Mouse (Mus musculus): Measurements from ENCODE around the gene Fbxo24.

Fbxo24 gene

DNA sequence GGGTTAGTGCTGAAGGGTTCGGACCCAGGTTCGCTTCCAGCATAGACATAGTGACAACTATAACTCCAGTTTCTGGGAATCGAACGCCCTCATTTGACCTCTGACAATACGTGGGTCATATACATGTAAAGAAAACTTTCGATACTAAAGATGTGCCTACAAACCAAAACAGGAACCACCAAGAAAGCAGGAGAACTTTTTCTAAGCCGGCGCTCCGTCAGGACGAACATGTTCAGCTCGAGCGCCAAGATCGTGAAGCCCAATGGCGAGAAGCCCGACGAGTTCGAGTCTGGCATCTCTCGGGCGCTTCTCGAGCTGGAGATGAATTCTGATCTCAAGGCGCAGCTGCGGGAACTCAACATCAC lies 27.5 kb downstream of the Fbxo24 start:
- DNase-seq (ENCODE audit: low read depth, low spot score), result no peak

DNA sequence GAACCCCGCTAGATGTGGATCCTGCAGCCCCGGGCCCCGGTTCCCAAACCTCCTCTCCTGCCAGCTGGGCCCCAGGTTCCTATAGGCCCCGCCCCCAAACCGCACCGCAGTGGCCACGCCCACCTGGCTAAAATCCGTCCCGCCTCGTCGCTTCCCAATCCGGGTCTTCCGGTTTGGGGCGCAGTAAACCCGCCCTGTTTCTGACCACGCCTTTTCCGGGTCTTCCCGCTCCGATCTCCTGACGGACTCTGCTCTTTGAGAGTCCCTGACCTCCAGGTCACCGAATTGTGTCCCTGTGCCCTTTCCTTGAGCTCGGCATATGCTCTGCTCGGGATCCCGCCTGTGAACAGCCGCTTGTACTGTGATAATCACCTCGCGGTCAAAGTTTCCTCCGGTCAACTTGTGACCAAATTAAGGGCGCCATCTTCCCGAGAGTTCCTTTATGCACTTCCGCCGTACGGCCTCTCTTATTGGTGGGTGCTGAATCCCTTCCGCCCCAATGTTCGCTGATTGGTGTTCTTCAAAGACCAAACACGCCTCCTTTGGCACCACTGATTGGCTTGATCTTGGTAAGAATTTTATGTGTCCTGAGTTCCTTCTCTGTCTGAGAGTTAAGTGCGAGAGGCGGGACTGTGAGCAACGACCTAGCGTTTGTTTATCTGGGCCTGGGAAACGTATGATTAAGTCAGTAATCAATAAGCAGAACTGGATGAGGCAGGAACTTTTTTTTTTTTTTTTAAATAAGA lies 28.0 kb downstream of the Fbxo24 start, which contains the start of gene Mospd3:
Mospd3 (minus strand) TSS at position 440 of the 746 bp plus-strand sequence.
- peak; percentile 93 for DNase-seq (ENCODE audit: low read depth, low spot score)

DNA sequence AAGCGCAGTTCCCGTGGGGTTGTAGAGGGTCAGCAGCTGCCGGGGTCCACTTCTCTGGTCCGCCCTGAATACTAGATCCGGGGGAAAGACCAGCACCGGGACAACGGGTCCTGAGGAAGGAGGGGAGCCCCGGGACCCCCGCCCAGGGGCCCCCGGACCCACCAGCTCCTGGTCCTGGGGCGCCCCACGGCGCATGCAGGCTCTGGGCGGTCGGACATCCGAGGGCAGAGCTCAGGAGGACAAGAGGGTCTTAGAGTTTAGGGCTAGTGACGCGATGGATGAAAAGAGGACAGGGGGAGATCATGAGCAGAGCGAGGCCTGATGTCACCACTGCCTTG lies 28.6 kb downstream of the Fbxo24 start:
- no peak for DNase-seq (ENCODE audit: low read depth, low spot score)

DNA sequence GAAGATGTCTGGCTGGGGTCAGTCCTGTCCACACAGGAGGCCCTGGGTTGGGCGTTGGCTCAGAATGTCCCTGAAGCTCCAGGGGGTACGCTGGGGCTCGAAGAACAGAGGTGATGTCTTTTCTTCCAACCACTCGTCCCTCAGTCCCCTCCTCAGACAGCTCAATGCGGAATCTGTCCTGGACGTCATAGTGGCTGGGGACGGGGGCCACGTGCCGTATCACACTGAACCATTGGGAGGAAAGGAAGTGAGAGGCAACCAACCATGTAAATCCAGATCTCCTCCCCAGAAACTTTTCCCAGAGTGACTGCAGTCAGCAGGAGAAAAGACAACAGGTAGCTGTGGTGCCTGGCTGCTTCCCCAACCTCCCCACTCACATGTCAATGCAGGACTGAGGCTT lies 29.2 kb downstream of the Fbxo24 start:
- no peak for DNase-seq (ENCODE audit: low read depth, low spot score)

DNA sequence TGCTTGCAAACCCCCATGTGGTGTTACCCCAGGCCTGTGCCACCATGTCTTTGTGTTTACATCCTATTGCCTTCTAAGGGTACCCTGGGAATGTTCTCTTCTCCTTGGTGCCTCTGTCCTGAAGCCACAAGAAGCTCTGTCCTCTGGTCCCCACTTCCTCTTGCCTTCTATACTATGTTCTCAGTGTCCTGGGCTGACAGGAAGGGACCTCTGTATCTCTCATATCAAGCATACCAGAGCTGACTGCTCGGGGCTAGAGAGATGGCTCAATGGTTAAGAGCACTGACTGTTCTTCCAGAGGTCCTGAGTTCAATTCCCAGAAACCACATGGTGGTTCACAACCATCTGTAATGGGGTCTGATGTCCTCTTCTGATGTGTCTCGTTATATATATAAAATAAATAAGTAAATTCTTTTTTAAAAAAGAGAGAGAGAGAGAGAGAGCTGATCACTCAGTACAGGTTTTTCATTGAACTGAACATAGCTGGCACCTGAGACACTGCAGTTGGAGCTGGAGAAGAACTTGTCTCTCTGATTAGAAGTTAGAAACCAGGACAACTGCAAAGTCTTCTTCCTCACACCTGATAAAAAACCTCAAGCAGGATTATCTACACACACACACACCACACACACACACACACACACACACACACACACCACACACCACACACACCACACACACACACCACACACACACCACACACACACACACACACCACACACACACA lies 30.5 kb downstream of the Fbxo24 start:
- no peak for DNase-seq (ENCODE audit: low read depth, low spot score)

DNA sequence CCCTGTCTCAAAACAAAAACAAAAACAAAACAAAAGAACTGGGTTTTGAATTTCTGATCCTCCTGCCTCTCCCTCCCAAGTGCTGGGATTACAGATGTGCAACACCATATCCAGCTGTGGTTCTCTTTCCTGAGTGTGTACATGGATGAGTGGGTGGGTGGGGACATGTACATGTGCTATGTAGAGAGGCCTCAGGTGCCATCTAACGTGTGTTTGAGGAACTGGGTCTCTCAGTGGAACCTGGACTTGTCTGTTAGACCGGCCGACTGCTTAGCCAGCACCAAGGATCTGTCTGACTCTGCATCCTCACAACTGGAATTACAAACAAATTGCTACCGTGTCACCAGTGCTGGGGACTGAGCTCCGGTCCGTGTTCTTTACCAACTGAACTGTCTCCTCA lies 31.2 kb downstream of the Fbxo24 start:
- no peak for DNase-seq (ENCODE audit: low read depth, low spot score)

DNA sequence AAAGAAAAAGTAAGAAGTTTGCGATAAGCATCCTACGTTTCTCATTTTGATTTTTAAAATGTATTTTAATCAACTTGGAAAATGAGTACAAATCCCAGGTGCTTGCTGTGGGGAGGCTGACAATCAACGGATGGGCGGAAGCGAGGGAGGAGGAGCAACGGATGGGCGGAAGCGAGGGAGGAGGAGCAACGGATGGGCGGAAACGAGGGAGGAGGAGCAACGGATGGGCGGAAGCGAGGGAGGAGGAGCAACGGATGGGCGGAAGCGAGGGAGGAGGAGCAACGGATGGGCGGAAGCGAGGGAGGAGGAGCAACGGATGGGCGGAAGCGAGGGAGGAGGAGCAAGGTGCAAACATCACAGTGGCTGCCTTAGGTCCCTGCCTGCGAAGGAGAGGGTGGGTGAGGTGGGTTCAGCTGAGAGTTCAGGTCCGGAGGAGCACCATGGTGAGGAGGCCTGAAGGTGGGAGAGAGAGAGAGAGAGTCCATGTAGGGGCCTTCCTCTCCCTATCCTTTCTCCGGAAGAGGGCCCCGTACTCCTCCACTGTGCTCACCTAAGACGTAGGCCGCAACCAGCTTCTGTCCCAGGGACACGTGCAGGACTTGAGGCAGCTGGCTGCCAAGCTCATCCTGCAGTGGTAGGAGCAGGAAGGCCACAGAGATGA lies 32.1 kb downstream of the Fbxo24 start:
- DNase-seq (ENCODE audit: low read depth, low spot score), result no peak

DNA sequence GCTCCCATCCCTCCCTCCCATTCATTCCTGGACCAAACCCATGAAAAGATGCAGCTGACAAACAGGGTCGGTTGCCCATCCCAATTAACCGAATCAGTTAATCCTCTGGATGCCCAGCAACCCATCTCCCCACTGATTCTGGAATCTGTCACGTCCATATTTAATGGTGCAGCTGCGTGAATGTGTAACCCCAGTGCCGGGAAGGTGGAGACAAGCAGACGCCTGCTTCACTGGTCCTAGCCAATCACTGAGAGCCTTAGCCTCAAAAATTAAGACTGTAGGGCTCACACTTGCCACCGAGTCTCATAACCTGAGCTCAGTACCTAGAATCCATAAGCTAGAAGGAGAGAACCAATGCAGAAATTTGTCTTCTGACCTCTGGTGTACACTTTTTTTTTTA lies 32.9 kb downstream of the Fbxo24 start:
- no peak for DNase-seq (ENCODE audit: low read depth, low spot score)

DNA sequence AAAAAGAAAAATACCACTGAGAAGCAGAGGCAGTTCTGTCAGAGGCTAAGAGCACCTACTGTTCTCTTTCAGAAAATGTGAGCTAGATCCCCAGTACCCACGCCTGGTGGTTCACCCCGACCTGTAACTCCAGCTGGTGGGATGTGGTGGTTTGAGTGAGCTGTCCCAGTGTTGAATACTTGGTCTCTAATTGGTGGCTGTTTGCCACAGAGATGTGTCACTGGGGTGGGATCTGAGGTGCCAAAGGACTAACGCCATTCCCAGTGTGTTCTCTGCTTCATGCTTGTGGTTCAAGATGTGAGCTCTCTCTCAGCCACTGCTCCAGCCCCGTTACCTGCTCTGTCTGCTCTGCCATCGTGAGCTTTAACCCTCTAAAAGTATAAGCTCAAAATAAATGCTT lies 38.3 kb downstream of the Fbxo24 start:
- no peak for DNase-seq (ENCODE audit: low read depth, low spot score)

DNA sequence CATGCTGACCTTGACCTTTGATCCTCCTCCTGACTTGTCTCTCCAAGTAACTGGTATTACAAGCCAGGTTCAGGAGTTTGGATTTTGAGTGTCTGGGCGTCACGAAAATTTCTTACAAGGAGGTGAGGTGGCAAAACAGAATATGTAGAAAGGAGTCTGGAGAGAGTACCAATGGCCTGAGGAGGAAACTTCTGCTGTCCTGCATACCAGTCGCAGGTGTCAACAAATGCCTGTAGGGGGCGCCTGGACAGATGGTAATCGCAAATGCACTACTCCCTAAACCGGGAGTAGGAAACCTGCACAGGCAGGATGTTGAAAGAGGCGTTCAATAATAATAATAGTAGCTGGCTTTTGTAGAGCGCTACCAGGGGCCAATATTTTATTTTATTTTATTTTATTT lies 43.8 kb downstream of the Fbxo24 start:
- no peak for DNase-seq (ENCODE audit: low read depth, low spot score)

DNA sequence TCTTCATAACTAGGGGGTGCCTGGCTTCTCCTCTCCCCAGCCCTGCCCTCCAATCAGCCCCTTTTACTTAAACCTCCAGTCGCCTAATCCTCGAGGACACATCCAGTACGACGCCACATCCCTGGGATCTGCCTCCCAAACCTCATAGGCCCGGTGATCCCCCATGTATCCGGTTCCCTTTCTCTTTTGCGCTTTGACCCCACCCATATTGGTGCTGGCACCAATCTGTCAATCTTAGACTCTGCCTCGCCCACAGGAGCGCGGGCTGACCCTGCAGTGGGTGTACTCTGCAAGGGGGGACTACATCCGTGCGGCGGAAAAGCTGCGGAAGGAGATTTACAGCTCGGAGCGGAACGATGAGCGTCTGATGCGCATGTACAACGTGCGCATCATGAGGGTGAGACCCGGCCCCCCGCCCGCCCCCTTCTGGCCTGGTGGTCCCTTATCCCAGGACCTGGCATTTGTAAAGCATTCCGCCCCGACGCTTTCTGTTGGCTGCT lies 45.1 kb downstream of the Fbxo24 start:
- no peak for DNase-seq (ENCODE audit: low read depth, low spot score)

DNA sequence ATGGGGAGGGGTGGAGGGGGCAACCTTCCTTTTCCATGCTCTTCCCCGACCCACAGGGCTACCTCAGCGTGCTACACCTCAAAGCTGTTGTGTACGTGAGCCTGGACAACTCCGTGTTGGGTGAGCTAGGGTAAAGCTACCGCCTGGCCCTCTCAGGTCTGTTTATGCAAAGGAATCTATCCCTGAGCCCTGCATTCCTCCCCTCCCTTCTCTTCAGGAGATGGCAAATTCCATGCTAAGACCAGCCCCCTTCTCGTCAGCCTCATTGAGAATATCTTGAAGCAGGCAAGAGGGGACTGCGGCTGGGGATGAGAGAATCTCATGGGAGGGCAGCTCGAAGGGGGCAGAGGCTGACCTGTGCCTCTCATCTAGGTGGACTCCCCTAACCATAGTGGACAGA lies 46.1 kb downstream of the Fbxo24 start:
- DNase-seq (ENCODE audit: low read depth, low spot score), result no peak

DNA sequence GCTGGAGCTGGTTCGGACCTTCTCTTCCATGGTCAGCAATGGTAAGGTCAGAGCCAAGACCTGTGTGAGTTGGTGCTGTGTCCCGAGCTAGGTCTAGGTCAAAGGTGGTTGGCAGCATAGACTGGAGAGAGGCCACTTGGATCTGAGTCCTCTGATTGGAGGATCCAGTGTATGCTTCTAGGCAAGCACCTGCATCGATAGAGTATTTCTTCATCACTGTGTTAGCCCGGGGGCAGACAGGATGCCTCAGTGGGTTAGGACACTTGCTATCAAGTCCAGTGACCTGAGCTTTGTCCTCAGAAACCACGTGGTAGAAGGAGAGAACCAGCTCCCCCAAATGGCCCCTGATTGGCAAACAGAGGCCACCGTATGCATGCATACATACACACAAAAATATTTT lies 48.6 kb downstream of the Fbxo24 start:
- no peak for DNase-seq (ENCODE audit: low read depth, low spot score)

DNA sequence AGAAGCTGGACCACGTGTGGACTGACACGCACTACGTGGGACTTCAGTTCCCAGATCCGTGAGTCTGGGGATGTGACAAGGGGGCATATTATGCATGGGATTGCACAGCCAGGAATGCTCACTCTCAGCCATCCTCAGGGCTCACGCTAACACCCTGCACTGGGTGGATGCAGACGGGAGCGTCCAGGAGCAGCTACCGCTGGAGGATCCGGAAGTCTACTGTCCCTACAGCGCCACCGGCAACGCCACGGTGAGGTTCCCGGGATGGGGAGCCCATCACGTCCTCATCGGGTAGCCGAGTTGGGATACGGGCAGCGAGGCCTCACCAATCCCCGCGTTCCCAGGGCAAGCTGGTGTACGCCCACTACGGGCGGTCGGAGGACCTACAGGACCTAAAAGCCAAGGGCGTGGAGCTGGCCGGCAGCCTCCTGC lies 54.3 kb downstream of the Fbxo24 start:
- no peak for DNase-seq (ENCODE audit: low read depth, low spot score)

DNA sequence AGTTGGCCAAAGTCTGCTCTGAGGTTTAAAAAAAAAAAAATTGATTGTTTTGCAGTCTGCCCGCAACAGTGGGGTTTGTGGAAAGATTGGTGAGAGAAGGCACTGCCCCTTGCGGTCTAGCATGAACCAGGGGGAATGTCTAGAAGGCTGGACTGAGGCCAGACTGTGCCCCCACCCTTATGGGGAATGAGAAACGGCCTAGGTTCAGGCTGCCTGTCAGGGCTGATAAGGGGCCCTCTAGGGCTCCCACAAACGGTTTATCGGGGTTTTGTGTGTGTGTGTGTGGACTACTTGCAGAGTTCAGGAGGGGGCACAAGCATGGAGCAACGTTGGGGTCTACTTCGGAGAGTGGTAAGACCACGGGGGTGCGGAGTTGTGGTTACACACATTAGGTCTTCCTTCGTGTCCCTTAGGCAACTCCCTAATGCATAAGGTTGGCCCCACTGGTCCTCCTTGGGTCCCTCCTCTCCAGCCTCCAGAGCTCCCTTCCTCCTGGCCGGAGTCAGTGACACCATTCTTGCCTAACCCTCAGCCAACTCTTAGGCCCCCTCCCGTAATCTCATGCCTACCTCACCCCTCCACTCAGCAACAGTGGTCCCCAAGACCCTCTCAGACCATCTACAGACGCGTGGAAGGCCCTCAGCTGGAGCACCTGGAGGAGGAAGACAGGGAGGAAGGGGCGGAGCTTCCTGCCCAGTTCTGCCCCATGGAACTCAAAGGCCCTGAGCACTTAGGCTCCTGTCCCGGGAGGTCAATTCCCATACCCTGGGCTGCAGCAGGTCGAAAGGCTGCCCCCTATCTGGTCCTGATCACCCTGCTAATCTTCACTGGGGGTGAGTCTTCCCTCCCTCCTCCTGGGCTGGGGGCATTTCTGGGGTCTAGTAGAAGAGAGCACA lies 57.9 kb downstream of the Fbxo24 start:
- no peak for DNase-seq (ENCODE audit: low read depth, low spot score)

DNA sequence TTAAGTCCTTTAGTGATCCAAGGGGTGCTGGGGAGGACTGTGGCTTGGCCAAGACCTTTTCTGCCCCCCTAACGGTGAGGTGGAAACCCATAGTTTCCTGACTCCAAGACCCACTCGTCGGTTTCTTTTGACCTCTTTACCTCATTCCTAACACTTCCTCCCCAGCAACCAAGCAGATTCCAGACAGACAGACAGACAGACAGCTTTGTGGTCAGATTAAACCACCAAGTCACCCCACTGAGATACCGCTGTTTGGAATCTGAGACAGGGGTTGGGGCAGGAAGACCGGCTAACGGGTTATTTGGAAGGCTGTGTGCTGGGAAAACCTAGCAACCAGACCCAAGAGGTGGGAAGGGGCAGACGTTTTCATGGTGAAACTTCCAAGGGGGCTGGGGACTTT lies 58.6 kb downstream of the Fbxo24 start:
- DNase-seq (ENCODE audit: low read depth, low spot score), result no peak

DNA sequence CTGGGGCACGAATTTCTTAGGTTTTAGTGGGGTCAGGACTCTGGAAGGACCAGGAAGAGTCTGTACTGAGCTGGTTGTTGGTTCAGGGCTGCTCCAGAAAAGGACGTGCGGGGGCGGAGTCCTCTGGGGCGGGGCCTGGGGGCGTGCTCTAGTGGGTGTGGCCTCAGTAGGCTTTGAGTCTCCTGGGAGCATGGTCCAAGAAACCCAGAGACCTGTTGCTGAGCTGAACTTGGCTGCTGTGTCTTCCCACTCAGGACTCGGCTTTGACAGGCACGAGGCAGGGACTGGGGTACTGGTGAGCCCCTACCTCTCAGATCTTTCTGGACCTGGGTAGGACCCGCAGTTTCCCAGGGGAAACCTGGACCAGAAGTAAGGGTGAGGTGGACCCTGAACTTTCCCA lies 59.1 kb downstream of the Fbxo24 start, which contains the start of gene Tfr2:
Tfr2 (plus strand) TSS at position 176 of the 400 bp plus-strand sequence.
- DNase-seq (ENCODE audit: low read depth, low spot score), result no peak

DNA sequence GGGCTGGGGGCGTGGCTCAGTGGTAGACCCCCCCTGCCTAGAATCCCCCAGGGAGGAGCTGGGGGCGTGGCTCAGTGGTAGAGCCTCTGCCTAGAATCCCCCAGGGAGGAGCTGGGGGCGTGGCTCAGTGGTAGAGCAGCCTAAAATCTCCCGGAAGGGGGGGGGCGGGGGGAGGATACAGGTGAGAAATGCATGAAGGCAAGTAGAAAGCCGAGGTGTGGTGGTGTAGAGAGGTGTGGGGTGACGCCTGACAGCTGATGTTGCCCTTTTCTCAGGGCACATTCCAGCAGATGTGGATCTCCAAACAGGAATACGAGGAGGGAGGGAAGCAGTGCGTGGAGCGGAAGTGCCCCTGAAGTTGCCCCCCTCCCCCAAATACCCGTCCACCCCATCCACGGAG lies 59.8 kb downstream of the Fbxo24 start:
- DNase-seq (ENCODE audit: low read depth, low spot score), result no peak

DNA sequence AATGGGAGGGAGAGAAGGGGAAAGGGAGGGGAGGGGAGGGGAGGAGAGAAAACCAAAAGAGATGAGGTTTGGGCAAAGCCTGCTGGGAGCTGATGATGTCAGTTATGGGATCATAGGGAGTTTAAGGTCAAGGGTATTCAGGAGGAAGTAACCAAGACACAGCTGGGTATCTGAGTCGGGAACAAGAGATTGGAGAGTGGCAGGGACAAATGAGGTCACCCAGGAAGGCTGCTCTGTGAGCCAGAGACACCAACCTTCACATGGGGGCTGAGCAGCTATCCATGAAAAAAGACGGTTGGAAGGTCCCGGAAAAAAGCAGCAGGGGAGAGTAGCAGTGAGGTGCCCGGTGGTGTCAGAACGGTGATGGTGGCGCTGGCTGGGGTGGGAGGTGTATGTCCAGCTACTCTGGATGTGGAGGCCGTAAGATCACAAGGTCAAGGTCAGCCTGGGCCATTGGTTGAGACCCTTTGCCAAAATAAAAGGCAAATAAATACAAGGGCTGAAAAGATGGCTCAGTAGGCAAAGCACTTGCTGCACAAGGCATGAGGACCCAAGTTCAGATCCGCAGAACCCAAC lies 60.5 kb downstream of the Fbxo24 start:
- no peak for DNase-seq (ENCODE audit: low read depth, low spot score)

DNA sequence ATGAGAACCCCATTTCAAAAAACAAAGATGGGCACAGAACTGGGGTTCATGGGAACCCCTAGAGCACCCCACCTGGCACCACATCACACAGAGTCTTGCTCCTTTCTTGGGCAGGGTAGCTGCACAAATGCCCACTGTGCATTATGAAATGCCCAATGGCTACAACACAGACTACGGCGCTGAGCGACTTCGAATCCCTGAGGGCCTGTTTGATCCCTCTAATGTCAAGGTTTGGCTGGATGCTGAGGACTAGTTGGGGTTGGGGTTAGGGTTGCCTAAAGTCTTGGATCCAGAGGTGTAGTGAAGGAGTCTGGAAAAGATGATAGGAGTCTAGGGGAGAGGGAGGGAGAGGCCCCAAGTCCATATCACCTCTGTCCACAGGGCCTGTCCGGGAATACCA lies 62.4 kb downstream of the Fbxo24 start:
- DNase-seq (ENCODE audit: low read depth, low spot score), result no peak

DNA sequence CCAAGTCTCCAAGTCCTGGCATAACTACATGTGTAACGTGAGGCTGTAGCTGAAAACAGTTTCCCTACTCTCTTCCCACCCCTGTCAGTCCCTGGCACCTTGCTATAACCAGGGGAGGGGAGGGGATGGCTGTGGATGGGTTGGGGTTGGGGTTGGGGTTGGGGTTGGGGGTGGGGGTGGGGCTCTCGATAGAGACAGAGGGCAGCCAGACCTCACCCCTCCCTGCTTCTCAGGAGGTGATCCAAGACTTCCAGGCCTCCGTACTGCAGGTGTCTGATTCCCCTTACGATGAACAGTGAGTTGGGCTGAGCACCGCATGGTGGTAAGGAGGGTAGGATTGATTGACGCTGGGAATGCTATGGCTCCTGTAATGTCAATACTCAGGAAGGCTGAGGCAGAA lies 63.1 kb downstream of the Fbxo24 start:
- DNase-seq (ENCODE audit: low read depth, low spot score), result no peak
